ENCODE assay signal across 8 mouse cellular contexts in genomic region chr3:143100810-143101645, GRCm38 (mm10).
A peak's percentile ranks its signal among the peaks of the same experiment; 100 is the strongest.
DNase-seq lines count a peak whose midpoint lies in the region; ATAC-seq and TF ChIP-seq lines count a peak whose summit lies in the region.

No protein-coding gene starts in this region.

- H3K9ac ChIP-seq in heart, embryonic 13.5 days = peak overlapping the region; percentile 88
- H3K9ac ChIP-seq in midbrain, embryonic 14.5 days (replicated peaks; ENCODE audit: low read length) = peak overlapping the region; percentile 57

- peak overlapping the region; percentile 57 for H3K4me3 ChIP-seq in layer of hippocampus, adult 2 months
- H3K4me3 ChIP-seq in heart, embryonic 13.5 days = peak overlapping the region; percentile 57
- H3K4me3 ChIP-seq in midbrain, embryonic 14.5 days (replicated peaks; ENCODE audit: low read depth, low read length) = peak overlapping the region; percentile 34

- ATAC-seq in common myeloid progenitor, adult 5-6 weeks (replicated peaks; ENCODE audit: low read depth, poor library complexity, severe bottlenecking) = peak; percentile 26; the same call in 1 of the 2 replicates
- no peak for ATAC-seq in heart, embryonic 13.5 days (ENCODE audit: extremely low read depth, insufficient number of reproducible peaks, low FRiP score, low TSS enrichment)
- ATAC-seq in midbrain, embryonic 14.5 days (ENCODE audit: low FRiP score, low TSS enrichment) = peak; percentile 85
- ATAC-seq in monocyte, adult 5-6 weeks (replicated peaks; ENCODE audit: insufficient number of reproducible peaks, low FRiP score, low TSS enrichment, poor library complexity, severe bottlenecking) = no peak

- intact Hi-C loops in left cerebral cortex, postnatal 36 days (cut with DNase I) = no loop called here

- peaks cover 23% of the 10 kb centered on the region for H3K4me1 ChIP-seq in heart, embryonic 13.5 days
- H3K4me1 ChIP-seq in midbrain, embryonic 14.5 days (ENCODE audit: control insufficient read depth, insufficient read depth, low read length) = 0 out of 2 replicates have a peak, but pooled peaks cover 6% of the 10 kb centered on the region

- TF ChIP-seq CTCF in layer of hippocampus, adult 2 months (conservative IDR thresholded peaks at IDR 0.05) = peak; percentile 18

- 5% methylated on average over 45 of the region's 59 CpGs for WGBS in heart, embryonic 13.5 days
- WGBS in midbrain, embryonic 14.5 days = 2% methylated on average over 59 of the region's 59 CpGs

- no peaks in the 10 kb centered on the region for H3K36me3 ChIP-seq in heart, embryonic 13.5 days
- no peaks in the 10 kb centered on the region for H3K36me3 ChIP-seq in midbrain, embryonic 14.5 days (ENCODE audit: control insufficient read depth, insufficient read depth, low read length)

- DNase-seq in layer of hippocampus, adult 2 months (ENCODE audit: low spot score in 2 of 2) = peak; percentile 19 to 24
- no peak for DNase-seq in layer of hippocampus, adult 8-10 months (ENCODE audit: low spot score in 2 of 2)
- DNase-seq in left cerebral cortex, postnatal 36 days (ENCODE audit: low spot score in 2 of 2) = peak; percentile 24 to 53
- peak; percentile 87 for DNase-seq in midbrain, embryonic 14.5 days
- no peak for DNase-seq in yolk sac, embryonic 10.5 days (ENCODE audit: low spot score)

- H3K27me3 ChIP-seq in heart, embryonic 13.5 days (replicated peaks) = no peaks in the 10 kb centered on the region; the same call in 1 of the 2 replicates
- no peaks in the 10 kb centered on the region for H3K27me3 ChIP-seq in midbrain, embryonic 14.5 days (ENCODE audit: control insufficient read depth, insufficient read depth, low read length)

- H3K4me2 ChIP-seq in heart, embryonic 13.5 days = peak overlapping the region; percentile 85
- peak overlapping the region; percentile 52 for H3K4me2 ChIP-seq in midbrain, embryonic 14.5 days (ENCODE audit: low read length)

- H3K27ac ChIP-seq in layer of hippocampus, adult 2 months = peak overlapping the region; percentile 86
- H3K27ac ChIP-seq in heart, embryonic 13.5 days (replicated peaks) = no peak overlapping the region
- peak overlapping the region; percentile 72 for H3K27ac ChIP-seq in midbrain, embryonic 14.5 days (replicated peaks; ENCODE audit: low read depth, low read length)

- H3K9me3 ChIP-seq in heart, embryonic 13.5 days = no peaks in the 10 kb centered on the region
- no peaks in the 10 kb centered on the region for H3K9me3 ChIP-seq in midbrain, embryonic 14.5 days (ENCODE audit: control insufficient read depth, low read length)

Comparison
In these comparisons a context has a peak if more than half of its experiments do, and no peak if none do; other contexts are left out.
1. DNase-seq: peak in layer of hippocampus, adult 2 months (2 of 2), left cerebral cortex, postnatal 36 days (2 of 2) and midbrain, embryonic 14.5 days (single experiment); none in layer of hippocampus, adult 8-10 months (0 of 2) and yolk sac, embryonic 10.5 days (single experiment).
2. ATAC-seq: peak in common myeloid progenitor, adult 5-6 weeks (single experiment) and midbrain, embryonic 14.5 days (single experiment); none in heart, embryonic 13.5 days (single experiment) and monocyte, adult 5-6 weeks (single experiment).
3. Peak in every context shown above with its lines, with median percentiles within 50 percentile points of each other: H3K4me3 ChIP-seq.